Mouse (Mus musculus): ENCODE measurements around the gene Zbtb12. TPM values are rescaled to one million over a fixed set of nuclear protein-coding genes. Genes with fewer than 3 reads are reported as not detected.

Zbtb12 gene
- polyA plus RNA-seq, 2 experiments = 0.14 to 6.2 TPM

GRCm38 (mm10) chr17:34847615-34848014 is 31.7 kb upstream of the Zbtb12 start:
- ATAC-seq (ENCODE audit: insufficient read depth) (no peak), DNase-seq (ENCODE audit: low read depth in 3 of 3, low spot score in 3 of 3) (no peak)
- Histone ChIP-seq H3K4me3 (ENCODE audit: insufficient read depth in 1 of 2, low read depth in 2 of 2, low read length in 2 of 2) (no peak overlapping the region), H3K4me2 (ENCODE audit: low read depth) (no peak overlapping the region), H3K9me3 (ENCODE audit: control insufficient read depth, low read length) (no peaks in the 10 kb centered on the region), H3K36me3 (replicated peaks; ENCODE audit: control insufficient read depth, insufficient read depth, low read depth) (peaks cover 18% of the 10 kb centered on the region), H3K27ac (no peak overlapping the region), H3K27me3 (ENCODE audit: control insufficient read depth, insufficient read depth, low read length) (no peaks in the 10 kb centered on the region), H3K9ac (replicated peaks) (no peak overlapping the region), H3K4me1 (replicated peaks; ENCODE audit: control insufficient read depth in 2 of 2, insufficient read depth in 2 of 2, low read length in 1 of 2) (peaks cover 6 to 7% of the 10 kb centered on the region in 2 experiments; a peak in 3 of 4 replicates)
- TF ChIP-seq EP300 (IDR thresholded peaks at IDR 0.05; ENCODE audit: low read depth) (no peak), CTCF (IDR thresholded peaks at IDR 0.05; ENCODE audit: low read depth) (no peak)
- WGBS (ENCODE audit: insufficient replicate concordance) = 81% methylated on average over 7 of the region's 7 CpGs

DNA sequence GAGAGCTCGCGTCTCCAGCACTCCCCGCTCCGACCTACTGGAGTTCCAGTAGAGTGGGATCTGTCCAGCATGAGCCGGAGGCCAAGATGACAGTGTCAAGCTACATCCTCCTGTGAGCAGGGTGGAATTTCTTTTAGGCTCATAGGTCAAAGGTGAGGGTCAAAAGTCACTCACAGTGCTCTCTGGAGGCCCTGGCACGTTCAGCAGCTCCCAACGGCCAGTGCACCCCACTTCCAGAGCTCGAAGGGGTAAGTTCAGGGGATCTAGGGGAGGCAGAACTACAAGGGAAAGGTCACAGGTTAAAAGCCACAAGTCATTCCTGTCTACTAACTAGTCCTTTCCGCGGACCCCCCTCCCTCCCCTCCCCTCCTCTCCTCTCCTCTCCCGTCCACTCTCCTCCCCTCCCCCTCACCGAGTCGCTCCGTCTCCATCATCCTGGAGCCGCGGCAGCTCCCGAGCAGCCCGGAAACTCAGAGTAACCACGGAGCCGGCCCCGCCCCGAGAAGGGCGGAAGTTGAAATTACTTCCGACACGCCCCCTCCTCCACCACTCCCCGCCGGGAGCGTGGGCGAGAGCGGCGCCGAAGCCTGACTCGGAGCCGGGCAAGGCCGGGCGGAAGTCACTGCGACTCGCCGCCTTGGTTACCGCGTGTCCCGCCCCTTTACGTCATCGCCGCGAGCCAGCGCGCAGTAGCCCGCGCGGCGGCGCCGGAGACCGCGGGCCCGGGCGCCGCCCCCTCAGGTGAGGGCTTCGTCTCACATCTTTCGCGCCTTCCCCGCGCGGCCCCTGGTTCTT is 29.4 kb upstream of the Zbtb12 start, which contains the start of the genes Skiv2l and Nelfe:
Skiv2l (minus strand) TSS at position 489 of the 795 bp plus-strand sequence.
Nelfe (plus strand) TSS at position 670 of the 795 bp plus-strand sequence.
- no peaks in the 10 kb centered on the region for H3K27me3 ChIP-seq (ENCODE audit: control insufficient read depth, insufficient read depth, low read length)
- H3K27ac ChIP-seq = peak within 1 kb of the TSS; percentile 34
- peak; percentile 94 to 95 (median 94) for DNase-seq (ENCODE audit: low read depth in 3 of 3, low spot score in 3 of 3)
- H3K36me3 ChIP-seq (replicated peaks; ENCODE audit: control insufficient read depth, insufficient read depth, low read depth) = peaks cover 19% of the 10 kb centered on the region
- H3K9me3 ChIP-seq (ENCODE audit: control insufficient read depth, low read length) = no peaks in the 10 kb centered on the region
- H3K4me1 ChIP-seq (replicated peaks; ENCODE audit: control insufficient read depth in 2 of 2, insufficient read depth in 2 of 2, low read length in 1 of 2) = peaks cover 6 to 7% of the 10 kb centered on the region in 2 experiments; a peak in 3 of 4 replicates
- peak within 1 kb of the TSS; percentile 80 for H3K9ac ChIP-seq (replicated peaks)
- ATAC-seq (ENCODE audit: insufficient read depth) = peak; percentile 94
- TF ChIP-seq CTCF (IDR thresholded peaks at IDR 0.05; ENCODE audit: low read depth) (no peak), EP300 (IDR thresholded peaks at IDR 0.05; ENCODE audit: low read depth) (no peak)
- peak within 1 kb of the TSS; percentile 68 to 94 for H3K4me3 ChIP-seq (ENCODE audit: insufficient read depth in 1 of 2, low read depth in 2 of 2, low read length in 2 of 2)
- 2% methylated on average over 62 of the region's 65 CpGs for WGBS (ENCODE audit: insufficient replicate concordance)
- peak within 1 kb of the TSS; percentile 83 for H3K4me2 ChIP-seq (ENCODE audit: low read depth)

DNA sequence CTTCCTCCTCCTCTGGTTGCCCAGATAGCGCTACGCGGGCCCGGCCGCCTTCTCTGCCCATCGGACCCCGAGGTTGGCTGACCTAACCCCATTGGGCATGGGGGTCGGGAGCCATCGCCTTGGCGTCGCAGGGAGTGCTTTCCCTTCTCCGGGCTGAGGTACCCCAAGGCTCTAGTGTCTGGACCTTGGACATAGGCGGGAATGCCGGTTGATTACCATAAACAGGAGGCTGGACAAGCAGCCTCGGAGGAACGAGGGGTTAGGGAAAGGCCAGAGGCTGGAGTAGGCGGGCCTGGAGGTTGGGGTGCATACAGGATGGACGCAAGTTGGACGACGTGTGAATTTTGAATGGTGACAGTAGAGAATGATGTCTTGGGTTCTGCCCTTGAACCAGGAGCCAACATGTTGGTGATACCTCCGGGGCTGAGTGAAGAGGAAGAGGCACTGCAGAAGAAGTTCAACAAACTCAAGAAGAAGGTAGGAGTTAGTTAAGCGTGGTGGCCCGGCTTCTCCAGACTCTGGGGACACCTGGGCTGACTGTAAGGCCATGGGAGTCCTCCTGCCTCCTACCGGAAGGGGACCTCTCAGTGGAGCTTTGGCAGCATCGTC is 28.7 kb upstream of the Zbtb12 start:
- Histone ChIP-seq H3K4me1 (replicated peaks; ENCODE audit: control insufficient read depth in 2 of 2, insufficient read depth in 2 of 2, low read length in 1 of 2) (peaks cover 6 to 7% of the 10 kb centered on the region in 2 experiments; a peak in 3 of 4 replicates), H3K27me3 (ENCODE audit: control insufficient read depth, insufficient read depth, low read length) (no peaks in the 10 kb centered on the region), H3K4me3 (ENCODE audit: insufficient read depth in 1 of 2, low read depth in 2 of 2, low read length in 2 of 2) (peak overlapping the region; percentile 68 to 83), H3K36me3 (replicated peaks; ENCODE audit: control insufficient read depth, insufficient read depth, low read depth) (peaks cover 17% of the 10 kb centered on the region), H3K4me2 (ENCODE audit: low read depth) (peak overlapping the region; percentile 83), H3K9ac (replicated peaks) (peak overlapping the region; percentile 74), H3K9me3 (ENCODE audit: control insufficient read depth, low read length) (no peaks in the 10 kb centered on the region), H3K27ac (peak overlapping the region; percentile 8; the same call in 1 of the 2 replicates)
- DNase-seq (ENCODE audit: low read depth in 3 of 3, low spot score in 3 of 3) (no peak), ATAC-seq (ENCODE audit: insufficient read depth) (peak; percentile 9)
- TF ChIP-seq EP300 (IDR thresholded peaks at IDR 0.05; ENCODE audit: low read depth) (no peak), CTCF (IDR thresholded peaks at IDR 0.05; ENCODE audit: low read depth) (no peak)
- 2% methylated on average over 25 of the region's 25 CpGs for WGBS (ENCODE audit: insufficient replicate concordance)

- Histone ChIP-seq H3K27ac (no peak overlapping the region), H3K9ac (replicated peaks) (no peak overlapping the region), H3K4me3 (ENCODE audit: insufficient read depth in 1 of 2, low read depth in 2 of 2, low read length in 2 of 2) (no peak overlapping the region), H3K36me3 (replicated peaks; ENCODE audit: control insufficient read depth, insufficient read depth, low read depth) (peaks cover 16% of the 10 kb centered on the region), H3K27me3 (ENCODE audit: control insufficient read depth, insufficient read depth, low read length) (no peaks in the 10 kb centered on the region), H3K9me3 (ENCODE audit: control insufficient read depth, low read length) (no peaks in the 10 kb centered on the region), H3K4me1 (replicated peaks; ENCODE audit: control insufficient read depth in 2 of 2, insufficient read depth in 2 of 2, low read length in 1 of 2) (peaks cover 6 to 9% of the 10 kb centered on the region in 2 experiments; a peak in 3 of 4 replicates), H3K4me2 (ENCODE audit: low read depth) (no peak overlapping the region)
- WGBS (ENCODE audit: insufficient replicate concordance) = 66% methylated on average over 8 of the region's 8 CpGs
- ATAC-seq (ENCODE audit: insufficient read depth) (no peak), DNase-seq (ENCODE audit: low read depth in 3 of 3, low spot score in 3 of 3) (no peak)
- TF ChIP-seq CTCF (IDR thresholded peaks at IDR 0.05; ENCODE audit: low read depth) (no peak), EP300 (IDR thresholded peaks at IDR 0.05; ENCODE audit: low read depth) (no peak)
Observed at GRCm38 (mm10) chr17:34853511-34853910, 25.8 kb upstream of the Zbtb12 start.

DNA sequence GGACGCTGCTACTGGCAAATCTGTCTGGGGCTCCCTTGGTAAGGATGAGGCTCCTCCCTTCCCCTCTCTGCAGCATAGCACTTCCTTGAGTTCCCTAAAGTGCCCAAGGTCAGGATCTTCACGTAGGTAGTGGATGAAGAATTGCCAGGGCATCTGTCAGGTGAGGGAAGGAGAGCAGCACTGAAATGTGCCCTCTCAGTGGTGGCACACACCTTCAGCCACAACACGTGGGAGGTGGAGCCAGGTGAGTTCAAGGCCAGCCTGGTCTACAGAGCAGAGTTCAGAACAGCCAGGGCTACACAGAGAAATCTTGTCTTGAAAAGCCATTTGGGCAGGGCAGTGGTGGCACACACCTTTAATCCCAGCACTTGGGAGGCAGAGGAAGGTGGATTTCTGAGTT is 24.5 kb upstream of the Zbtb12 start:
- Histone ChIP-seq H3K4me2 (ENCODE audit: low read depth) (no peak overlapping the region), H3K9me3 (ENCODE audit: control insufficient read depth, low read length) (no peaks in the 10 kb centered on the region), H3K27ac (no peak overlapping the region), H3K27me3 (ENCODE audit: control insufficient read depth, insufficient read depth, low read length) (no peaks in the 10 kb centered on the region), H3K36me3 (replicated peaks; ENCODE audit: control insufficient read depth, insufficient read depth, low read depth) (peaks cover 16% of the 10 kb centered on the region), H3K4me1 (replicated peaks; ENCODE audit: control insufficient read depth in 2 of 2, insufficient read depth in 2 of 2, low read length in 1 of 2) (peaks cover 0 to 9% of the 10 kb centered on the region in 2 experiments; a peak in 2 of 4 replicates), H3K9ac (replicated peaks) (no peak overlapping the region), H3K4me3 (ENCODE audit: insufficient read depth in 1 of 2, low read depth in 2 of 2, low read length in 2 of 2) (no peak overlapping the region)
- TF ChIP-seq CTCF (IDR thresholded peaks at IDR 0.05; ENCODE audit: low read depth) (no peak), EP300 (IDR thresholded peaks at IDR 0.05; ENCODE audit: low read depth) (no peak)
- 65% methylated on average over 3 of the region's 3 CpGs for WGBS (ENCODE audit: insufficient replicate concordance)
- ATAC-seq (ENCODE audit: insufficient read depth) (no peak), DNase-seq (ENCODE audit: low read depth in 3 of 3, low spot score in 3 of 3) (no peak)

Data from liver, embryonic 14.5 days (tissue).